Mouse (Mus musculus) cortical plate, adult 2 months (tissue): Measurements from ENCODE around the gene Socs3. TPM values are rescaled to one million over a fixed set of nuclear protein-coding genes. Genes with fewer than 3 reads are reported as not detected.
A peak's percentile ranks its signal among the peaks of the same experiment; 100 is the strongest.

Source experiments
- H3K27ac ChIP-seq: fragments of 200-500 bp; 2 replicates; pipeline ENCODE4 v1.5.1; 2012; ENCODE audit warnings: low read length, control low read depth, inconsistent platforms; ENCODE audit not compliant: insufficient read depth
- H3K4me1 ChIP-seq: fragments of 200-500 bp; 2 replicates; pipeline ENCODE4 v1.6.1; 2011; ENCODE audit warnings: low read length; ENCODE audit not compliant: control insufficient read depth, insufficient read depth
- H3K4me3 ChIP-seq: fragments of 200-500 bp; 2 replicates; pipeline ENCODE4 v1.5.1; 2011; ENCODE audit warnings: mild to moderate bottlenecking, low read length, control low read depth; ENCODE audit not compliant: insufficient read depth
- CTCF ChIP-seq: fragments of 200-500 bp; IDR thresholded peaks from 2 replicates; pipeline ENCODE4 v1.5.1; 2011; ENCODE audit warnings: mild to moderate bottlenecking, control low read depth, low read length; ENCODE audit not compliant: insufficient read depth; ENCODE audit errors: extremely low read depth
- POLR2A ChIP-seq: fragments of 200-500 bp; IDR thresholded peaks from 2 replicates; pipeline ENCODE4 v1.6.1; 2011; ENCODE audit warnings: mild to moderate bottlenecking, low read length, control low read depth; ENCODE audit not compliant: insufficient read depth; ENCODE audit errors: extremely low read depth
- polyA plus RNA-seq: library from polyadenylated mRNA; depleted of rRNA; stranded (reverse); fragments of >200 nt; gene quantifications from 2 replicates; pipeline ENCODE4 v1.2.3, GENCODE M21; 2012

Socs3 gene
- polyA plus RNA-seq, 1 experiment = 5.0 TPM

DNA sequence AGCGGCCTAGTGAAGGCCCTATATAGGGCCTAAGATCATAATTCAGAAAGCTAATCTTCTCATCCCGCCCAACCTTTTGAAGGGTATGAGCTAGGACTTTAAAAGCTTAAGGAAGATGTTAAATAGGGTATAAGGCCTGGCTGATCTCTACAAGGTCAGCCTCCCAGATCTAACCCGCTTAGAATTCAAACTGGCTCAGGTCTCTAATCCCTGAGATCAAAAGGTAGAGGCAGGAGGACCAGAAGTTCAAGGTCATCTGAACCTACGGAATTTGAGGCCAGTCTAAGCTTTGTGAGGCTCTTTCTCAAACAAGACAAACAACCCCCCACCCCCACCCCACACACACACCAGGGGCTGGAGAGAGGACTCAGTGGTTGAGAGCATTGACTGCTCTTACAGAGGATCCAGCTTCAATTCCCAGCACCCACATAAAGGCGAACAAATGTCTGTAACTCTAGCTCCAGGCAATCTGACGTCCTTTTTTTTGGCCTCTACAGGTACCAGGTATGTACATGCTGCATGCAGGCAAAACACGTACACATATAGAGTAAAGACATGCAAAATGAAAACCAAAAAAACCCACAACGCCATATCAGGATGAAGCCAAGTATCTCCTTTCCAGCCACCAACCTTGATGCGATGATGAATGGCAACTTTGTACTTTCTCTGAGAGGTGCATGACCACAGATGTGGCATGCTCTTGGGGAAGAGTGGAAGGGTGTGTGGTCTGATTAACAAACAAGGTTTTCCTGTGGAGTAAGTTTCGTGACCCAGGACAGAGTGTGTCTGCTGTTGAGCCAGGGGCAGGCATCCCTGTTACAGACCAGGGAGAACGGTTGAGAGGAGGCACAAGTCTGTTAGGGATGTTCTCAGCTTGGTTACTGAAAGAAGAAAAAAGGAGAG lies 3.1 kb upstream of the Socs3 start:
- Histone ChIP-seq H3K4me1 (0 out of 2 replicates have a peak, but pooled peaks cover 1% of the 10 kb centered on the region), H3K4me3 (no peak overlapping the region), H3K27ac (no peak overlapping the region)
- TF ChIP-seq POLR2A (no peak), CTCF (no peak)

DNA sequence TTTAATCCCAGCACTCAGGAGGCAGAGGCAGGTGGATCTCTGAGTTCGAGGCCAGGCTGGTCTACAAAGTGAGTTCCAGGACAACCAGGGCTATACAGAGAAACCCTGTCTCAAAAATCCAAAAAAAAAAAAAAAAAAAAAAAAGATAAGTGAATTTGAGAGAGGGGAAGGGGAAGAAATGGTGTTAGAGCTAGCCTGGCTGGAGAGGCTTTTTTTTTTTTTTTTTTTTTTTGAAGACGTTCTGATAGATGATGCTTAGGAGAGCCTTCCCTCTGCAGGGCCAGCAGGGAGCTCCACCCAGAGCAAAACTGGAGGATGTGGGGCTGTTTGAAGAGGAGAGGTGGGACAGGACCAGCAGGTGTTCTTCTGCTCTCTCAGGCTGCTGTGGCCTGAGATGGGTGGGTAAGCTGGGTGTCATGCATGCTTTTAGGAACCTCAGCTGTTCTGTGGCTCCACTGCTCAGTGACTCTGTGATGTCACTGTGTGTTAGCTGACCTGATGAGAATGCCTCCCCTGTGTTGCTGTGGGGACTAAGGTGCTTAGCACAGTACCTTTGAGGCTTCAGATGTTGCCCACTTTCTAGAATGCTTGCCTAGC lies 1.9 kb upstream of the Socs3 start:
- Histone ChIP-seq H3K4me3 (no peak overlapping the region), H3K4me1 (0 out of 2 replicates have a peak, but pooled peaks cover 1% of the 10 kb centered on the region), H3K27ac (no peak overlapping the region)
- no peak for TF ChIP-seq CTCF
- TF ChIP-seq POLR2A = no peak

GRCm38 (mm10) chr11:117971100-117971499 lies 1.3 kb upstream of the Socs3 start:
- TF ChIP-seq POLR2A (no peak), CTCF (no peak)
- no peak overlapping the region for H3K4me3 ChIP-seq
- 0 out of 2 replicates have a peak, but pooled peaks cover 1% of the 10 kb centered on the region for H3K4me1 ChIP-seq
- no peak overlapping the region for H3K27ac ChIP-seq

DNA sequence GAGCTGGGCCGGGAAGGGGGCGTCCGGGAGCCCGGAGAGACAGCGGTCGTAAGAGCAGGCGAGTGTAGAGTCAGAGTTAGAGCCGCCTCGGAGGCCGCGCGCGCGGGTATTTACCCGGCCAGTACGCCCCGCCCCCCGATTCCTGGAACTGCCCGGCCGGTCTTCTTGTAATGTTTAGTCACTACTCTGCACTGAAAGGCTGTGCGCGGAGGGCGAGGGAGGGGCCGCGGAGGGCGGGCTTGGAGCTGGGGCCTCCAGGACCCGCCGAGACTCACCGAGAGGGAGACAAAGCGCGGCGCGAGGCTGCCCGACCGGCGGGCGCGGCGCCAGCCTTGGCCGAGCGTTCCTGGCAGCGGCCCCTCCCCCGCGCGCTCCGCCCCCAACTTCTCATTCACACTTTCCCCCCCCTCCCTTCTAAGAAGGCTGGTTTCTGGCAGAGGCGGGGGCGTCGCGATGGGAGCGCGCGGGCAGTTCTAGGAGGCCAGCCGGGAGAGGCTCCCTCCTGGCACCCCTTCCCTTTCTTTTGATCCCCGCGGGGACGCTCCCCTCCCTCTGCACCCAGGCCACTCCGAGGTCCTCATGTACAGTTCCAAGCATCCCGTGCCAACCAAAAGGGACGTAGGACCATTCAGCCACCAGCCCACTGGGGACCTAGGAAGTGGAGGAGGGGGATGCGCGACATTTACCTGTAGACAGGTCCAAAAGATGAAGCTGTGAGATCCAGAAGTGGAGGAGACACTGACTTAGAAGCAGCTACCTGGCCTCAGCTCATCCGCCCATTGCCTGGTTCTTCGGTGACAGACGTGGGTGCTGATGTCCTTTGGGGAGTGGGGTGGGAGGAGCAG lies 525 bp downstream of the Socs3 start:
- H3K4me1 ChIP-seq = peaks cover 7% of the 10 kb centered on the region
- H3K4me3 ChIP-seq = peak overlapping the region; percentile 40
- H3K27ac ChIP-seq = peak overlapping the region; percentile 83
- TF ChIP-seq CTCF = no peak
- no peak for TF ChIP-seq POLR2A

DNA sequence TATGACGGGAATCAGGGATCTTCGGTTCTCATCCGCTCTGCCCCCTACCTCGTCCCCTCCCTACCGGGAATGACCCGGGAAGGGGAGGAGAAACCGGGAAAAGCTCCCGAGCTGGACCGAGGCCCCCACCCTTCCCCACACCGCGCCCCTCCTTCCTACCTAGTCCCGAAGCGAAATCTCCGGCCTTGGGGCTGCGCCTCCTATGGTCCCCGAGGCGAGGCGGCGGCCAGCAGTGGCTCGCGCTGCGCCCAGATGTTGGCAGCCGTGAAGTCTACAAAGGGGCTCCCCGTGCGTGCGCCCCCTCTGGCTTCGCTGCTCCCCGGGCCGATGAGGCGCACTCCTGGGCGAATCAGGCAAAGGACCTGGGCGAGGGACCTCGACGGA lies 1.1 kb downstream of the Socs3 start:
- H3K4me3 ChIP-seq = peak overlapping the region; percentile 40
- TF ChIP-seq CTCF (no peak), POLR2A (no peak)
- peaks cover 8% of the 10 kb centered on the region for H3K4me1 ChIP-seq
- peak overlapping the region; percentile 83 for H3K27ac ChIP-seq

GRCm38 (mm10) chr11:117968016-117968671 lies 1.7 kb downstream of the Socs3 start:
- Histone ChIP-seq H3K27ac (no peak overlapping the region; the same call in 1 of the 2 replicates), H3K4me3 (peak overlapping the region; percentile 40), H3K4me1 (peaks cover 9% of the 10 kb centered on the region)
- TF ChIP-seq POLR2A (no peak), CTCF (no peak)

DNA sequence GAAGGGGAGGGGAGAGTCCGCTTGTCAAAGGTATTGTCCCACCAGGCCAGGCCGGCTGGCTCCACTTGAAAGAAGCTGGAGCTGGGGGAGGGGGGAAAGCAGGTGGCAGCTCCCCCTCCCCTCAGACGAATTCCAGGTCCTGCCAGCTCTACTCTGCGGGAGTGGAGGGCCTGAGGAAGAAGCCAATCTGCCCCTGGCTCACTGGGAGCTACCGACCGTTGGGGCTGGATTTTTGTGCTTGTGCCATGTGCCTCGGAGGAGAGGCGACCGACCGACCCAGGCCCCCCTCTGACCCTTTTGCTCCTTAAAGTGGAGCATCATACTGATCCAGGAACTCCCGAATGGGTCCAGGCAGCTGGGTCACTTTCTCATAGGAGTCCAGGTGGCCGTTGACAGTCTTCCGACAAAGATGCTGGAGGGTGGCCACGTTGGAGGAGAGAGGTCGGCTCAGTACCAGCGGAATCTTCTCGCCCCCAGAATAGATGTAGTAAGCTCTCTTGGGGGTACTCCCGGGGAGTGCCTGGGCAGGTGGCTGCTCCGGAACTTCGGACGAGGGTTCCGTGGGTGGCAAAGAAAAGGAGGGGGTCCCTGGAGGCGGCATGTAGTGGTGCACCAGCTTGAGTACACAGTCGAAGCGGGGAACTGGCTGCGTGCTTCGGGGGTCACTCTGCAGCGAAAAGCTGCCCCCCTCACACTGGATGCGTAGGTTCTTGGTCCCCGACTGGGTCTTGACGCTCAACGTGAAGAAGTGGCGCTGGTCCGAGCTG lies 2.4 kb downstream of the Socs3 start:
- Histone ChIP-seq H3K27ac (no peak overlapping the region), H3K4me3 (peak overlapping the region; percentile 40), H3K4me1 (peaks cover 9% of the 10 kb centered on the region)
- TF ChIP-seq POLR2A (no peak), CTCF (no peak)

DNA sequence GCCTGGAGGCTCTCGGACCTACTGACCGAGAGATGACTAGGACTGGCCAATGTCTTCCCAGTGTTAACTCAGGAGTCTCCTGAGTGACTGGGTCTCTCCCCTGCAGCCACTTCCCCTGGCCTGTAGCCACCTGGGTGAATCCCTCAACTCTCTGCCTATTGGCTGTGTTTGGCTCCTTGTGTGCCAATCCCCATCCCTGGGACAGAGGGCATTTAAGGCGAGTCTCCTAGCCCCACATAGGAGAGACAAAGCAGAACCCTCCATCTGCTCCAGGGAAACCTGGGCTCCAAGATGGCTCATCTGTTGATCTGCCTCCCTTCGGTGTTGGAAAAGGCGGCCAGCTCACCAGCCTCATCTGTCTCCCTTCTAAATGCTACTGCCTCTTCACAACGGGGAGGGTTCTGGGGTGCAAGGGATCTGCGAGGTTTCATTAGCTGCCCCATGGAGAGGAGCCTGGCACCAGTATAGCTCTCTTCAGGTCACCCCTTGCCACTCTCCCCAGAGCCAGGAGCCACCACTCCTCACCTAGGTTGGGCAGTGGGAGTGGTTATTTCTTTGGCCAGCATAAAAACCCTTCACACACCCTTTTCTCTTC lies 3.2 kb downstream of the Socs3 start:
- peaks cover 9% of the 10 kb centered on the region for H3K4me1 ChIP-seq
- H3K4me3 ChIP-seq = no peak overlapping the region
- TF ChIP-seq POLR2A = no peak
- TF ChIP-seq CTCF = no peak
- H3K27ac ChIP-seq = no peak overlapping the region
